Mouse (Mus musculus): ENCODE results near the gene Eri3. TPM values are rescaled to one million over a fixed set of nuclear protein-coding genes. Genes with fewer than 3 reads are reported as not detected.

The Eri3 gene
- total and polyA plus RNA-seq, 3 experiments = 82.0 to 90.4 (median 82.2) TPM

GRCm38 (mm10) chr4:117664411-117665137 lies 114.4 kb downstream of the Eri3 start:
- Histone ChIP-seq H3K4me3 (no peak overlapping the region), H3K9ac (ENCODE audit: low read depth, low read length) (no peak overlapping the region), H3K27me3 (ENCODE audit: control insufficient read depth, insufficient read depth, low read length) (no peaks in the 10 kb centered on the region), H3K4me1 (ENCODE audit: control insufficient read depth, insufficient read depth, low read length) (no peaks in the 10 kb centered on the region), H3K27ac (no peak overlapping the region), H3K79me2 (replicated peaks; ENCODE audit: control insufficient read depth, insufficient read depth, low read length) (no peaks in the 10 kb centered on the region), H3K36me3 (ENCODE audit: control insufficient read depth, insufficient read depth, low read length) (no peaks in the 10 kb centered on the region)
- no peak for DNase-seq
- intact Hi-C loops (cut with DNase I) = no loop called here
- TF ChIP-seq CTCF (IDR thresholded peaks at IDR 0.05) = no peak
- no peak for TF ChIP-seq POLR2A (IDR thresholded peaks at IDR 0.05; ENCODE audit: insufficient read depth, low read depth, low read length)
- TF ChIP-seq EP300 (IDR thresholded peaks at IDR 0.05; ENCODE audit: insufficient read depth, low read depth, low read length) = no peak
- 96% methylated on average over 10 of the region's 10 CpGs for WGBS

- Histone ChIP-seq H3K79me2 (replicated peaks; ENCODE audit: control insufficient read depth, insufficient read depth, low read length) (no peaks in the 10 kb centered on the region), H3K4me1 (ENCODE audit: control insufficient read depth, insufficient read depth, low read length) (no peaks in the 10 kb centered on the region), H3K4me3 (no peak overlapping the region), H3K9ac (ENCODE audit: low read depth, low read length) (no peak overlapping the region), H3K36me3 (ENCODE audit: control insufficient read depth, insufficient read depth, low read length) (no peaks in the 10 kb centered on the region), H3K27me3 (ENCODE audit: control insufficient read depth, insufficient read depth, low read length) (no peaks in the 10 kb centered on the region), H3K27ac (no peak overlapping the region)
- TF ChIP-seq CTCF (IDR thresholded peaks at IDR 0.05) = no peak
- TF ChIP-seq EP300 (IDR thresholded peaks at IDR 0.05; ENCODE audit: insufficient read depth, low read depth, low read length) = no peak
- TF ChIP-seq POLR2A (IDR thresholded peaks at IDR 0.05; ENCODE audit: insufficient read depth, low read depth, low read length) = no peak
- no peak for DNase-seq
- intact Hi-C loops (cut with DNase I) = no loop called here
- WGBS = 76% methylated on average over 7 of the region's 7 CpGs
Observed at GRCm38 (mm10) chr4:117665531-117665930, 115.4 kb downstream of the Eri3 start.

- no peaks in the 10 kb centered on the region for H3K79me2 ChIP-seq (replicated peaks; ENCODE audit: control insufficient read depth, insufficient read depth, low read length)
- no peaks in the 10 kb centered on the region for H3K4me1 ChIP-seq (ENCODE audit: control insufficient read depth, insufficient read depth, low read length)
- H3K36me3 ChIP-seq (ENCODE audit: control insufficient read depth, insufficient read depth, low read length) = no peaks in the 10 kb centered on the region
- TF ChIP-seq POLR2A (IDR thresholded peaks at IDR 0.05; ENCODE audit: insufficient read depth, low read depth, low read length) (no peak), EP300 (IDR thresholded peaks at IDR 0.05; ENCODE audit: insufficient read depth, low read depth, low read length) (no peak), CTCF (IDR thresholded peaks at IDR 0.05) (no peak)
- 88% methylated on average over 8 of the region's 8 CpGs for WGBS
- H3K27ac ChIP-seq = no peak overlapping the region
- no peak overlapping the region for H3K4me3 ChIP-seq
- H3K27me3 ChIP-seq (ENCODE audit: control insufficient read depth, insufficient read depth, low read length) = no peaks in the 10 kb centered on the region
- H3K9ac ChIP-seq (ENCODE audit: low read depth, low read length) = no peak overlapping the region
- intact Hi-C loops (cut with DNase I) = no loop called here
- no peak for DNase-seq
Observed at GRCm38 (mm10) chr4:117666054-117666453, 115.9 kb downstream of the Eri3 start.

GRCm38 (mm10) chr4:117669874-117670273 lies 119.7 kb downstream of the Eri3 start:
- WGBS = 61% methylated on average over 7 of the region's 7 CpGs
- no peaks in the 10 kb centered on the region for H3K4me1 ChIP-seq (ENCODE audit: control insufficient read depth, insufficient read depth, low read length)
- no peak for DNase-seq
- H3K4me3 ChIP-seq = no peak overlapping the region
- TF ChIP-seq EP300 (IDR thresholded peaks at IDR 0.05; ENCODE audit: insufficient read depth, low read depth, low read length) = no peak
- no peak for TF ChIP-seq POLR2A (IDR thresholded peaks at IDR 0.05; ENCODE audit: insufficient read depth, low read depth, low read length)
- no peak for TF ChIP-seq CTCF (IDR thresholded peaks at IDR 0.05)
- no peak overlapping the region for H3K9ac ChIP-seq (ENCODE audit: low read depth, low read length)
- H3K27me3 ChIP-seq (ENCODE audit: control insufficient read depth, insufficient read depth, low read length) = no peaks in the 10 kb centered on the region
- no peak overlapping the region for H3K27ac ChIP-seq
- H3K36me3 ChIP-seq (ENCODE audit: control insufficient read depth, insufficient read depth, low read length) = no peaks in the 10 kb centered on the region
- intact Hi-C loops (cut with DNase I) = loop anchor here (10.0 kb wide), 2 partner anchors 275 to 345 kb away; no protein-coding TSS in a partner anchor
- H3K79me2 ChIP-seq (replicated peaks; ENCODE audit: control insufficient read depth, insufficient read depth, low read length) = no peaks in the 10 kb centered on the region

GRCm38 (mm10) chr4:117672042-117672441 lies 121.9 kb downstream of the Eri3 start:
- no peaks in the 10 kb centered on the region for H3K79me2 ChIP-seq (replicated peaks; ENCODE audit: control insufficient read depth, insufficient read depth, low read length)
- no peak overlapping the region for H3K9ac ChIP-seq (ENCODE audit: low read depth, low read length)
- TF ChIP-seq EP300 (IDR thresholded peaks at IDR 0.05; ENCODE audit: insufficient read depth, low read depth, low read length) = no peak
- TF ChIP-seq POLR2A (IDR thresholded peaks at IDR 0.05; ENCODE audit: insufficient read depth, low read depth, low read length) = no peak
- no peak for TF ChIP-seq CTCF (IDR thresholded peaks at IDR 0.05)
- no peaks in the 10 kb centered on the region for H3K27me3 ChIP-seq (ENCODE audit: control insufficient read depth, insufficient read depth, low read length)
- WGBS = 81% methylated on average over 9 of the region's 9 CpGs
- no peaks in the 10 kb centered on the region for H3K36me3 ChIP-seq (ENCODE audit: control insufficient read depth, insufficient read depth, low read length)
- H3K4me1 ChIP-seq (ENCODE audit: control insufficient read depth, insufficient read depth, low read length) = no peaks in the 10 kb centered on the region
- H3K27ac ChIP-seq = no peak overlapping the region
- no peak for DNase-seq
- no peak overlapping the region for H3K4me3 ChIP-seq
- intact Hi-C loops (cut with DNase I) = loop anchor here (10.0 kb wide), 2 partner anchors 277 to 347 kb away; no protein-coding TSS in a partner anchor

GRCm38 (mm10) chr4:117673901-117674300 lies 123.7 kb downstream of the Eri3 start:
- H3K4me3 ChIP-seq = no peak overlapping the region
- WGBS = 68% methylated on average over 3 of the region's 3 CpGs
- no peaks in the 10 kb centered on the region for H3K36me3 ChIP-seq (ENCODE audit: control insufficient read depth, insufficient read depth, low read length)
- no peaks in the 10 kb centered on the region for H3K79me2 ChIP-seq (replicated peaks; ENCODE audit: control insufficient read depth, insufficient read depth, low read length)
- no peaks in the 10 kb centered on the region for H3K27me3 ChIP-seq (ENCODE audit: control insufficient read depth, insufficient read depth, low read length)
- H3K4me1 ChIP-seq (ENCODE audit: control insufficient read depth, insufficient read depth, low read length) = no peaks in the 10 kb centered on the region
- H3K27ac ChIP-seq = no peak overlapping the region
- intact Hi-C loops (cut with DNase I) = loop anchor here (10.0 kb wide), 2 partner anchors 279 to 349 kb away; no protein-coding TSS in a partner anchor
- TF ChIP-seq CTCF (IDR thresholded peaks at IDR 0.05) = no peak
- TF ChIP-seq EP300 (IDR thresholded peaks at IDR 0.05; ENCODE audit: insufficient read depth, low read depth, low read length) = no peak
- no peak for TF ChIP-seq POLR2A (IDR thresholded peaks at IDR 0.05; ENCODE audit: insufficient read depth, low read depth, low read length)
- no peak for DNase-seq
- H3K9ac ChIP-seq (ENCODE audit: low read depth, low read length) = no peak overlapping the region

Data from heart, adult 2 months (tissue).